Mouse (Mus musculus): ENCODE results near the gene Arl8a.
"Not testable (repeated sequence)": the region's sequence is repeated elsewhere in the genome, so short reads cannot be mapped to it uniquely, and the experiment has no call there.

The Arl8a gene

DNA sequence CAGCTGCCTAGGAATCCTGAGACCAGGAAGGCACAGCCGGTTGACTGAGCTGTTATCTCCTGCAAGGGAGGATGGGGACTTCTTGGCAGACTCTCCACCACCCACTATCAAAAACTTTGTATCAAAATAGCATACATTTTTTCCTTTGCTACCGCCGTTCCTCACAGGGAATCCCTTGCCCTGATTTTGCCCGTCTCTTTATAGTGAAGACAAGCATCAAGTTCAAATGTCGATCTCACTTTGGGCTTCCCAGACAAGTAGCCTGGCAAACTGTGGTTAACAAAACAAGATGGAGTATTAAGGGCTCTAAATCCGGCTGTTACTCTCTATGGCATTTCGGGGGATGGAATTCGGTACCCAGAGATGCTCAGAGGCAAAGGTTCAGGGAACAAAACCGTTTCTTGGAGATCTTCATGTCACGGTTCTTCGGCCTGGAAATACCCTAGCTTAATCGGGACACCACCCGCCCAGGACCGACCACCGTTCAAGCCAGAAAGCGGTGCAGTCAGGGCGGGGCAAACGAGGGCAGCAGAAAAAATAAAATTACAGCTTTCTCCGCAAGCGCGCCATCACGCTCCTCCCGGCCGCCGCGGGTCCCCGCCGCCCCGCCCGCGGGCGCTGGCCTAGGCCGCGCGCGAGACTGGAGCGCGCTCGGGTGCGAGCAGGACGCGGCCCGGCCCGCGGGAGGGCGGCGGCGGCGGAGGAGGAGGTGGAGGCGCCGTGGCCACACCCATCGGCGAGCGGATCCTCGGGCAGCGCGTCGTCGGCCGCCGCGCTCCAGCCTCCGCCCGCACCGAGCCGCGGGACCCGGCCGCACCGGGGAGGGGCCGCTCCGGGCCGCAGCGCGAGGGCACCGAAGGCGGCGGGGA is at the start of gene Arl8a:
TSS of gene Arl8a (plus strand) at position 748 of the 869 bp plus-strand sequence.
- DNase-seq, result peak; percentile 88

DNA sequence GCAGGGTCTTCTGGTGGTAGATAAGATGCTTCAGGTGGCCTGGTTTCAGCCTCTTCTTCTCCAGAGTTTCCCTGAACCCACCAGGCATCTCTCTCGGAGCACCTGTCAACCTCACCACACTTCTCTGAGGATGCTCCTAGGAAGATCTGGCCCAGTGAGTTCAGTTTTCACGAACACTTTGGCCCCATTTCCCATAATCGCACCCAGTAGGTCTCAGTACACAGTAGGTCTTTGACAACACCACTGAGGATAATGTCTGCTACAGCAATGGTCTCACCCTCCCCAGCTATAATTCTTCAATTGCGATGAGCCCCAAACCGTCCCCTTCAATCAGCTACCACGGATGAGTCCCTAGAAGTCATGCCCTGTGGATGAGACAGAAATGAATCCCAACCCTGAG is 49.2 kb upstream of the Arl8a start:
- DNase-seq, result no peak

DNA sequence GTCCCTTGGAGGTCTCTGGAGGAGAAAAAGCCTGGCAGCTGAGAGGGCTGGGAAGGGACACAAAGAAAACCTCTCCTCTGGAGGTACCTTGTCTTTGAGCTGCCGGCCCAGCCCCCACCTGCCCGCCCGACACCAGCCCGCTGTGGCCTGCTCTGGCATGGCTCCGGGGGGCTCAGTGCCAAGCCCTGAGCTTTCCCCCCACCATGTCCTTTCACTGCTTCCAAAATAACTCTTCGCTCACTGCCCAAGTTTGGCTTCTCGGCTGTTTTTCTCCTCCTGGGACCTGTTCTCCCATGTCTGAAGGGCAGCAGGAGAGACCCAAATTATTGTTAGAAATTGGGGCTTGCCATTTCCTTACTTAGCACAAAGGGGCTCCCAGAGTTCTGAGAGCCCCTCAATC is 48.2 kb upstream of the Arl8a start:
- DNase-seq, result no peak

- no peak for DNase-seq
These were observed 46.2 kb upstream of the Arl8a start for GRCm38 (mm10) chr1:135100400-135100799.

GRCm38 (mm10) chr1:135105124-135105523 is 41.5 kb upstream of the Arl8a start, which contains the start of gene Lgr6:
TSS of gene Lgr6 (minus strand) at chr1:135105276.
- peak; percentile 50 for DNase-seq

DNA sequence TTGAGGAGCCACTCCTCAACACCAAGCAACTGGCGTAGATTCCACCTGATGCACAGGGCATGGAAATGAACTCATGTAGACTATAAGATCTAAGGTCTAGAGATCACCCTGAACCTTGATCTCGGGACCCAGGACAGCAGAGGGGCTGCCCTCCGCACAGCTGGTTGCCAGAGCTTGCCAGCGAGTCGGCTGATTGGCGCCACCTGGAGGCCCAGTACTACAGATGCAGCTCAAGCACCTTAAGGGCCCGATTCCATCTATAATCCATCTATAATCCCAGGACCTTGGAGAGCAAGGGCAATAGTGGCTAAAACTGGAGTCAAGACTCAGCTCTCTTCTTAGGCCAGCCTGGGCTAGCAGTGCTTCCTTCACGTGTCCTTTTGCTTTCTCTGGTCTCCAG is 40.7 kb upstream of the Arl8a start:
- DNase-seq, result peak; percentile 79

GRCm38 (mm10) chr1:135108611-135109010 is 38.0 kb upstream of the Arl8a start:
- DNase-seq, result peak; percentile 85

- DNase-seq, result peak; percentile 79
These were observed 36.5 kb upstream of the Arl8a start for GRCm38 (mm10) chr1:135110075-135110474.

DNA sequence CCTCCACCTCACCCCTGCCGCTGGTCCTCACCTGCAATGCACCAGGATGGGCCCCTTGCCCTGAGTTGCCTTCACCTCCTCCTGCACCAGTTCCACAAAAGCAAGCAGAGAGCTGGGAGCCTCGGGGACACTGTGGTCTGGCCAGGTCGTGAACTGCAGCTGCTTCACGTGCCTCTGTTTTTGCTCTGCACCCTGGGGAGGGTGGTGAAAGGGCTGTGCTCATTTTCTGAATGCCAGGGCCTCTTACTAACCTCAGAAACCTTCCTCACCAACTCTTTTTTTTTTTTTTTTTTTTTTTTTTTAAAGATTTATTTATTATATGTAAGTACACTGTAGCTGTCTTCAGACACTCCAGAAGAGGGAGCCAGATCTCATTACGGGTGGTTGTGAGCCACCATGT is 35.4 kb upstream of the Arl8a start:
- not testable (repeated sequence) for DNase-seq

DNA sequence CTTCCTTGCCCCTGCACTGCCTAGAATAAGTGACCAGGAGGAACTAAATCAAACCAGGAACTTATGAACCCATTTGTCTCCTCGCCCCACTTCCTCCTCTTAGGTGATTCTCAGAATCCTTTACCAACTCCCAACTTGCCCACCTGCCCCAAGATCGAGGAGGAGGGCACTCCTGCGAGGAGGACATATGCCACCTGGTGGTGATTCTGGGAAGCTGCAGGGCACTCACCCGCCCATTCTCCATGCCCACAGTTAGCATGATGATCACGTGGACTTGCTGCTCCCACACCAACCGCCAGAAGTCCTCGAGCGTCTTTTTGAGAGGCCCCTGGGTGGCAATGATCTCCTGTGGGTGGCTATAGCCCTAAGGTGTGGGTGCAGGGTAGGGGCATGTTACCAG is 34.0 kb upstream of the Arl8a start:
- DNase-seq, result peak; percentile 75

- no peak for DNase-seq
These were observed 21.9 kb upstream of the Arl8a start for GRCm38 (mm10) chr1:135124573-135125363.

- DNase-seq, result peak; percentile 48
These were observed 20.6 kb upstream of the Arl8a start for GRCm38 (mm10) chr1:135125990-135126389.

GRCm38 (mm10) chr1:135126443-135127027 is 20.1 kb upstream of the Arl8a start:
- DNase-seq, result no peak

GRCm38 (mm10) chr1:135128011-135128441 is 18.6 kb upstream of the Arl8a start:
- DNase-seq, result no peak

DNA sequence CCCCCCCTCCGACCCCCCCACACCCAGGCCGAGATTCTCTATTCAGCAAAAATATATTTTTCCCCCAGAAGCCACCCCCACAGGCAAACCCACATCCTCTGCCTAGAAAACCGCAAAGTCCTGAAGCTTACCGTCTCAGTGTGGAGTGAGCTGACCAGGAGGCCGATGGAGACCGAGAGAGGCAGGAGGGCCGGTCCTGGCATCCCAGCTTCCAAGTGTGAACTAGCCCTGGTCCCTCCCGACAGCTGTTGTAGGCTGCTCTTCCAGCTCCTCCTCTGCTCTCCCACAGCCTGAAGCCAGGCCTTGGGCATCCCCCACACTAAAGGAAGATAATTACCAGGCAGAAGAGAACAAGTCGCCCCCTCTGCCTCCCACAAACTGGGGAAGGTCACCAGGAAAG is 17.6 kb upstream of the Arl8a start:
- no peak for DNase-seq

- no peak for DNase-seq
These were observed 17.0 kb upstream of the Arl8a start for GRCm38 (mm10) chr1:135129543-135130183.

DNA sequence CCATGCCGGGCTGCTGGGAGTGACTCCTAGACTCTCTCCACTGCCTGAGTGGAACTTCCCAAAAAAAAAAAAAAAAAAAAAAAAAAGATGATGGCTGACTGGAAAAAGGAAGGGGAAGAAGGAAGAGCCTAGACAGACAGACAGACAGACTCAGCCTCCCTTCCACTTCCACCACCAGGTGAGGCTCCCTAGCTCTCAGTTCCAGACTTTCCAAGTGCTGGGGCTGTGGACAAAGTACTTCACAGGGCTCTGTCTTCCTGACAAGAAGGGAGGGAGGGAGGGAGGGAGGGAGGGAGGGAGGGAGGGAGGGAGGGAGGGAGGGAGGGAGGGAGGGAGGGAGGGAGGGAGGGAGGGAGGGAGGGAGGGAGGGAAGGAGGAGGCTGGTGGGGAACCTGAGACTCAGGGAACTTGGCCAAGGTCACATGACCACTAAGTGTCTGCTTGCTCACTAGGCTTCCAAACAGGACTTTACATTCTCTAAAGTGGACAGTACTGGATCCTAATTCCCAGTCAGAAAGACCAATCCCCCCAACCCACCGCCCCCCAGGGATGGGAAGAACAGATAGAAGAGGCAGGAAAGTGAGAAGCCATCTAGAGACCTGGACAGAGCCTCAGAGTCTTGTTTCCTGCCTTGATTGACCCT is 16.1 kb upstream of the Arl8a start:
- no peak for DNase-seq

DNA sequence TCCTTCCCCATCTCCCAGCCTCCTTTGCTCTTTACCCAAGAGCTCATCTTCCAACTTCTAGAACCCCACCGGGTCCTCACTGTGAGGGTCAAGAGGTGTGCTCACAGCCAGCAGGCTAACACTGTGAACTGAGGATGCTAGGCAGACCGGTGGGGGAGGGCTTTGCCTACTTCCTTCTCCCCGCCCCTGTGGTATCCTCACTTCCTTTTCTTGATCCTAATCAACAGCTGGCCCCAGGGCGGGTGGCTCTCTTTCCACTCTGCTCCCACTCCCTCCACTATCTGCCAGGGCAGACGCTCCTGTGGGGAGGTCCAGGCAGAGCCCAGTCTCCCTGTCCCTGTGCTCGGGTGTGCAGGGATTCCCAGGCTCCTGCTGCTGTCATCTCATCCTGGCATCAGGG is 15.6 kb upstream of the Arl8a start:
- no peak for DNase-seq

- DNase-seq, result no peak
These were observed 15.1 kb upstream of the Arl8a start for GRCm38 (mm10) chr1:135131560-135131959.

DNA sequence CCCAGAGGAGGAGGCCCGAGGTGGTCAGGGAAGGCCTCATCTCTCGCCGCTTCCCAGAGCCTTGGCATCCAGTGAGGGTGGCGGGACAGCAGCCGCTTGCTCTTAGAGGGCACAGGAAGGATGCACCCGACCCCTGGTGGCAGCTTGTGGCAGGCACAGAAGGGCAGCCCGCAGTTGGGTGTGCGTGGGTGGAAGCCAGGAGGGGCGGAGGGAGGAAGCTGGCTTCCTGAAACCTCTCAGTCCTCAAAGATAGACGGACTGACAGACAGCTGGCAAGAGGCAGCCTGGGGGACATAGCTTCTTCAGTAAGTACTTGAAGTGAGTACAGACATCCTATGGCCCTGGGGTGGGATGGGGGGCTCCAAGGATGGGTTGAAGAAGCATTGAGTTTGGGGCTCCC is 14.2 kb upstream of the Arl8a start, which contains the start of gene Ptpn7:
TSS of gene Ptpn7 (plus strand) at position 228 of the 400 bp plus-strand sequence.
- DNase-seq, result peak; percentile 69

GRCm38 (mm10) chr1:135132893-135133369 is 13.7 kb upstream of the Arl8a start:
- no peak for DNase-seq

Measured in retina, postnatal 1 day (tissue).